Mouse (Mus musculus) MEL (cell line): Measurements from ENCODE around the gene Rora. TPM values are rescaled to one million over a fixed set of nuclear protein-coding genes. Genes with fewer than 3 reads are reported as not detected.

Experiments
- DNase-seq: peaks from one replicate; pipeline ENCODE4 v3.0.0; 2011; ENCODE audit warnings: low read depth, low spot score
- H3K27ac ChIP-seq: 2 replicates; pipeline ENCODE4 v1.5.1; 2012; ENCODE audit warnings: low read depth, mild to moderate bottlenecking, control low read depth, low read length, moderate library complexity; ENCODE audit not compliant: control insufficient read depth
- H3K27me3 ChIP-seq, 2 experiments: fragments of 150-350 bp in 1 of 2; sonication (generic) in 1 of 2; 2 replicates each; pipeline ENCODE4 v1.6.1; 2012; ENCODE audit warnings: low read length in 2 of 2, mild to moderate bottlenecking in 2 of 2, improper control_type of control experiment in 1 of 2, moderate library complexity in 1 of 2; ENCODE audit not compliant: insufficient read depth in 2 of 2, control insufficient read depth in 1 of 2
- H3K36me3 ChIP-seq, 2 experiments: 2 replicates each; pipeline ENCODE4 v1.6.1; 2012 to 2014; ENCODE audit warnings: low read length in 2 of 2, improper control_type of control experiment in 1 of 2, inconsistent platforms in 1 of 2, mild to moderate bottlenecking in 1 of 2; ENCODE audit not compliant: insufficient read depth in 2 of 2, control insufficient read depth in 1 of 2
- H3K4me1 ChIP-seq, 2 experiments: fragments of 150-350 bp in 1 of 2; sonication (generic) in 1 of 2; 2 replicates each; pipeline ENCODE4 v1.6.1; 2012; ENCODE audit warnings: low read length in 2 of 2, improper control_type of control experiment in 1 of 2, mild to moderate bottlenecking in 1 of 2; ENCODE audit not compliant: insufficient read depth in 2 of 2, control insufficient read depth in 1 of 2
- H3K4me3 ChIP-seq, 2 experiments: fragments of 150-350 bp in 1 of 2; sonication (generic) in 1 of 2; 2 replicates each; pipeline ENCODE4 v1.5.1; 2012; ENCODE audit warnings: low read depth in 2 of 2, low read length in 2 of 2, mild to moderate bottlenecking in 2 of 2, moderate library complexity in 2 of 2, control low read depth in 1 of 2, improper control_type of control experiment in 1 of 2; ENCODE audit not compliant: control insufficient read depth in 1 of 2, insufficient read depth in 1 of 2
- H3K79me2 ChIP-seq: 2 replicates; pipeline ENCODE4 v1.6.1; 2012; ENCODE audit warnings: mild to moderate bottlenecking, low read length, moderate library complexity; ENCODE audit not compliant: control insufficient read depth, poor library complexity, insufficient read depth
- H3K9ac ChIP-seq: 2 replicates; pipeline ENCODE4 v1.6.1; 2012; ENCODE audit warnings: low read depth, mild to moderate bottlenecking, control low read depth, low read length, moderate library complexity; ENCODE audit not compliant: control insufficient read depth, poor library complexity, severe bottlenecking
- H3K9me3 ChIP-seq: fragments of 150-350 bp; sonication (generic); replicated peaks from 2 replicates; pipeline ENCODE4 v1.6.1; 2012; ENCODE audit warnings: mild to moderate bottlenecking, low read length, improper control_type of control experiment, moderate library complexity; ENCODE audit not compliant: insufficient read depth
- CHD2 ChIP-seq: IDR thresholded peaks from 2 replicates; pipeline ENCODE4 v1.6.1; 2011; ENCODE audit warnings: low read length, improper control_type of control experiment
- ELF1 ChIP-seq: IDR thresholded peaks from 2 replicates; pipeline ENCODE4 v1.6.1; 2014; ENCODE audit warnings: low read depth, mild to moderate bottlenecking, inconsistent platforms, low read length, improper control_type of control experiment, moderate library complexity
- EP300 ChIP-seq, 2 experiments: IDR thresholded peaks; 2 replicates each; pipeline ENCODE4 v1.6.1; 2011; ENCODE audit warnings: improper control_type of control experiment in 2 of 2, low read length in 2 of 2, low read depth in 1 of 2, mild to moderate bottlenecking in 1 of 2
- GABPA ChIP-seq: IDR thresholded peaks from 2 replicates; pipeline ENCODE4 v1.6.1; 2012; ENCODE audit warnings: low read depth, mild to moderate bottlenecking, inconsistent platforms, low read length, improper control_type of control experiment, moderate library complexity
- GATA1 ChIP-seq: IDR thresholded peaks from 2 replicates; pipeline ENCODE4 v1.6.1; 2011; ENCODE audit warnings: low read depth, low read length, improper control_type of control experiment
- KAT2A ChIP-seq: conservative IDR thresholded peaks from 2 replicates; pipeline ENCODE4 v1.6.1; 2012; ENCODE audit warnings: low read depth, low read length, improper control_type of control experiment, inconsistent platforms
- MAX ChIP-seq: IDR thresholded peaks from 2 replicates; pipeline ENCODE4 v1.6.1; 2011; ENCODE audit warnings: low read length, improper control_type of control experiment
- MXI1 ChIP-seq: IDR thresholded peaks from 2 replicates; pipeline ENCODE4 v1.6.1; 2011; ENCODE audit warnings: mild to moderate bottlenecking, low read depth, low read length, improper control_type of control experiment
- MYB ChIP-seq: IDR thresholded peaks from 2 replicates; pipeline ENCODE4 v1.6.1; 2011; ENCODE audit warnings: mild to moderate bottlenecking, low read depth, low read length, improper control_type of control experiment
- NRF1 ChIP-seq: IDR thresholded peaks from 2 replicates; pipeline ENCODE4 v1.6.1; 2014; ENCODE audit warnings: low read depth, mild to moderate bottlenecking, inconsistent platforms, low read length, improper control_type of control experiment, moderate library complexity; ENCODE audit not compliant: poor library complexity, insufficient read depth, severe bottlenecking
- POLR2AphosphoS5 ChIP-seq: IDR thresholded peaks from 2 replicates; pipeline ENCODE4 v1.6.1; 2012; ENCODE audit warnings: low read depth, borderline replicate concordance, mild to moderate bottlenecking, inconsistent platforms, low read length, moderate library complexity, mixed read lengths
- RAD21 ChIP-seq: IDR thresholded peaks from 2 replicates; pipeline ENCODE4 v1.6.1; 2011; ENCODE audit warnings: mild to moderate bottlenecking, low read depth, low read length, improper control_type of control experiment
- RCOR1 ChIP-seq: IDR thresholded peaks from 2 replicates; pipeline ENCODE4 v1.6.1; 2012; ENCODE audit warnings: low read depth, mild to moderate bottlenecking, inconsistent platforms, low read length, improper control_type of control experiment
- TAL1 ChIP-seq: IDR thresholded peaks from 2 replicates; pipeline ENCODE4 v1.6.1; 2012; ENCODE audit warnings: mild to moderate bottlenecking, inconsistent platforms, low read length, moderate library complexity, mixed read lengths
- TBP ChIP-seq: IDR thresholded peaks from 2 replicates; pipeline ENCODE4 v1.8.0; 2011; ENCODE audit warnings: low read depth, low read length, improper control_type of control experiment
- TCF12 ChIP-seq: IDR thresholded peaks from 2 replicates; pipeline ENCODE4 v1.6.1; 2014; ENCODE audit warnings: low read depth, mild to moderate bottlenecking, inconsistent platforms, low read length, improper control_type of control experiment, moderate library complexity
- UBTF ChIP-seq: IDR thresholded peaks from 2 replicates; pipeline ENCODE4 v1.6.1; 2012; ENCODE audit warnings: low read depth, mild to moderate bottlenecking, inconsistent platforms, low read length, improper control_type of control experiment, moderate library complexity, borderline replicate concordance; ENCODE audit not compliant: insufficient read depth
- ZKSCAN1 ChIP-seq: IDR thresholded peaks from 2 replicates; pipeline ENCODE4 v1.6.1; 2012; ENCODE audit warnings: low read depth, mild to moderate bottlenecking, inconsistent platforms, low read length, improper control_type of control experiment, moderate library complexity
- ZMIZ1 ChIP-seq: IDR thresholded peaks from 2 replicates; pipeline ENCODE4 v1.6.1; 2012; ENCODE audit warnings: low read depth, mild to moderate bottlenecking, inconsistent platforms, low read length, improper control_type of control experiment, moderate library complexity
- polyA plus RNA-seq, 2 experiments: library from polyadenylated mRNA; stranded (reverse) in 1 of 2; unstranded in 1 of 2; fragments of >175 nt in 1 of 2; fragments of >200 nt in 1 of 2; gene quantifications; 2 replicates each; pipeline versions ENCODE4 v1.2.1 to v1.2.4; 2012; ENCODE audit warnings: low replicate concordance in 2 of 2, low read depth in 1 of 2; ENCODE audit not compliant: insufficient read length in 2 of 2, insufficient read depth in 1 of 2, missing spikeins in 1 of 2
- total RNA-seq: library from RNA; depleted of rRNA; stranded (reverse); fragments of 300-350 nt; gene quantifications from 2 replicates; pipeline ENCODE4 v1.2.3, GENCODE M21; 2012

The Rora gene
- total and polyA plus RNA-seq, 3 experiments = not detected

DNA sequence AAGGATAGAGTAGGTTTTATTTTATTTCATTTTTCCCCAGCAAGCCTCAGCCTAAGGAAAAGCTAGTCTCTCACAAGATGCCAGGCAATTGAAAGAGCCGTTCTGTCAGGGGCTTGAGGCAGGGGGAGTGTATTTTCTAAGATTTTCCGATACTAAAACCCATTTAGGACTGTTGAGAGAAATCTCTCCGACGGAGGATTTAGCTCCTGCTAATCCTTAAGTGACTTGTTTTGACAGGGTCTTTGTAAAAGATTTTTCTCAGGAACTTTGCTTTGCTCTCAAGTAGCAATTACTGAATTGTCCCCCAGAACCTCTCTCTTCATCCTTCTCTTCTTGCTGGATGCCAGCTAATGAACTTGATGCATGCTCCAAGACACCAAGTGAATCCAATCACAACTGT lies 323.3 kb downstream of the Rora start:
- Histone ChIP-seq H3K36me3 (no peaks in the 10 kb centered on the region), H3K27me3 (no peaks in the 10 kb centered on the region), H3K9me3 (no peaks in the 10 kb centered on the region), H3K4me3 (no peak overlapping the region), H3K9ac (no peak overlapping the region), H3K27ac (no peak overlapping the region), H3K79me2 (no peaks in the 10 kb centered on the region), H3K4me1 (no peaks in the 10 kb centered on the region)
- no peak for TF ChIP-seq GATA1
- no peak for TF ChIP-seq POLR2AphosphoS5
- no peak for TF ChIP-seq ZMIZ1
- TF ChIP-seq KAT2A = no peak
- TF ChIP-seq MAX = no peak
- TF ChIP-seq RAD21 = no peak
- no peak for TF ChIP-seq MYB
- TF ChIP-seq ZKSCAN1 = no peak
- no peak for TF ChIP-seq NRF1
- no peak for DNase-seq

DNA sequence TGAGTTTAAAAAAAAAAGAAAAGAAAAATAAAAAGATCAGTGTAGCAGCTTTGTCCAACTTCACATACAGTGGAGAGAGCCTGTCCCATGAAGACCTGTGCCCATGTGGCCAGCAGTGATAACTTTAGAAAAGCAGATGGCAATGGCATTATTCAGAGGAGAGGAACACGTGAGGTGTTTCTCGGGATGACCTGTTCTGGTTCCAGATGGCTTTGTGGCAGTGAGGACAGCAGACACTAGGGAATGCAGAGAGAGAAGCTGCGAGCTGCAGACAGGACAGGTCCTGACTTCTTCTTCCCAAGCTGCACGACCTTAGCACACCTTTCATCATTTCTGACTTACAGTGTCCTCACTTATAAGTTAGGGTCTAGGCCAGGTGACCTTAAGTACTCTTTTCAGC lies 325.1 kb downstream of the Rora start:
- no peaks in the 10 kb centered on the region for H3K9me3 ChIP-seq
- no peaks in the 10 kb centered on the region for H3K79me2 ChIP-seq
- H3K36me3 ChIP-seq = no peaks in the 10 kb centered on the region
- no peak for TF ChIP-seq GABPA
- TF ChIP-seq UBTF = no peak
- TF ChIP-seq TCF12 = no peak
- TF ChIP-seq RCOR1 = no peak
- no peak for TF ChIP-seq RAD21
- TF ChIP-seq, all 39 proteins: peak for 0
- no peak for DNase-seq
- no peaks in the 10 kb centered on the region for H3K27me3 ChIP-seq
- no peak overlapping the region for H3K4me3 ChIP-seq
- H3K4me1 ChIP-seq = no peaks in the 10 kb centered on the region
- no peak overlapping the region for H3K27ac ChIP-seq
- H3K9ac ChIP-seq = no peak overlapping the region

DNA sequence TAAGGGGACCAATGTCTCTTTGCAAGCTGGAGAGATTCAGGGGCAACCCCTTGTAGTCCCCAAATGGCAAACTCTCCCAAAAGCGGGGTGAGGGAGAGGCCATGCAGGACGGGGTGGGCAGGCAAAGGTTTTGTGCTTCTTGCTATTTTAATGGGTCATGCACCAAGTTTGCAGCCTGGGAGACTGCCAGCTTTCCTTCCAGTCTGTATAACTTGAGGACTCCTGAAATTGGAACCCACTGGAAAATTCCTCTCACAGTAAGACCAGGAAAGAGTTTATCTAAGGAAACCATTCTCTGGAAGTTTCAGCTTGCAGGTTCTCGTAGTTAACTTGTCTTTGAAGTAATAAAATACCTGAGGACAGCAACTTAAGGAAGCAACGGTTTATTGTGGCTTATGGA lies 326.5 kb downstream of the Rora start:
- no peaks in the 10 kb centered on the region for H3K9me3 ChIP-seq
- DNase-seq = no peak
- H3K27ac ChIP-seq = no peak overlapping the region
- H3K36me3 ChIP-seq = no peaks in the 10 kb centered on the region
- no peaks in the 10 kb centered on the region for H3K27me3 ChIP-seq
- no peak overlapping the region for H3K4me3 ChIP-seq
- no peaks in the 10 kb centered on the region for H3K4me1 ChIP-seq
- H3K79me2 ChIP-seq = no peaks in the 10 kb centered on the region
- TF ChIP-seq TAL1 (no peak), CHD2 (no peak), TBP (no peak), NRF1 (no peak), ELF1 (no peak), EP300 (IDR thresholded peaks at IDR 0.05; ENCODE audit: low read depth in 1 of 2, low read length in 2 of 2) (no peak), MXI1 (no peak), RAD21 (no peak), ZKSCAN1 (no peak)
- H3K9ac ChIP-seq = no peak overlapping the region
